Mouse (Mus musculus): ENCODE results near the gene Vmn2r86. TPM values are rescaled to one million over a fixed set of nuclear protein-coding genes. Genes with fewer than 3 reads are reported as not detected.
"Not testable (repeated sequence)": the region's sequence is repeated elsewhere in the genome, so short reads cannot be mapped to it uniquely, and the experiment has no call there.

Gene Vmn2r86
- polyA plus RNA-seq, 1 experiment from 2014 or later = 0.03 TPM

DNA sequence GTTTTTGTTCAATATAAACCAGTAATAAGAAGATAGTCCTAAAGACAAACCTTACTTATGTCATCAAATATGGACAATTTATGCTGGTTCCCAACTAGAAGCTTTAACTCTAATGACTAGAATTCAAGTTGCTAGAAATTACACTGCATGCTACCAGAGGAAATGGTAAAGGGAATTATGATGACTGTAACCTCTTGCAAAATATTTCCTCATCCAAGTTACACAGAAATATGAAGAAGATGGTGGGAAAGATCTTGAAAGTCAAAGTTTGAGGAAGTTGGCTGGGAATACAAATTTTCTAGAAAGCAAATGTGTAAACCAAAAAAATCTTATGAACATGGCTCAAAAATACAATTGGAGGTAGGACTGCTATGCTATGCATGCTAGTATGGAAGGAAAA is 39.5 kb downstream of the Vmn2r86 start:
- not testable (repeated sequence) for H3K4me1 ChIP-seq (replicated peaks; ENCODE audit: control insufficient read depth, insufficient read depth, low read length); DNase-seq (ENCODE audit: low spot score); H3K27me3 ChIP-seq (ENCODE audit: control insufficient read depth, insufficient read depth, low read length); H3K4me2 ChIP-seq (ENCODE audit: low read depth, low read length, severe bottlenecking); H3K9ac ChIP-seq (ENCODE audit: low read length); ATAC-seq (replicated peaks; ENCODE audit: low FRiP score); H3K36me3 ChIP-seq (ENCODE audit: control insufficient read depth, insufficient read depth, low read length); H3K4me3 ChIP-seq (ENCODE audit: low read depth, low read length); H3K9me3 ChIP-seq (ENCODE audit: control insufficient read depth, low read length); H3K27ac ChIP-seq (ENCODE audit: low read depth, low read length)

- WGBS = 85% methylated on average over 16 of the region's 35 CpGs
- not testable (repeated sequence) for DNase-seq (ENCODE audit: low spot score); H3K9ac ChIP-seq (ENCODE audit: low read length); H3K27me3 ChIP-seq (ENCODE audit: control insufficient read depth, insufficient read depth, low read length); H3K4me1 ChIP-seq (replicated peaks; ENCODE audit: control insufficient read depth, insufficient read depth, low read length); H3K36me3 ChIP-seq (ENCODE audit: control insufficient read depth, insufficient read depth, low read length); H3K4me2 ChIP-seq (ENCODE audit: low read depth, low read length, severe bottlenecking); H3K9me3 ChIP-seq (ENCODE audit: control insufficient read depth, low read length); H3K27ac ChIP-seq (ENCODE audit: low read depth, low read length); H3K4me3 ChIP-seq (ENCODE audit: low read depth, low read length)
- ATAC-seq (replicated peaks; ENCODE audit: low FRiP score) = peak; percentile 72; the same call in 1 of the 2 replicates
Measured at GRCm38 (mm10) chr10:130412167-130412698, 43.6 kb downstream of the Vmn2r86 start.

DNA sequence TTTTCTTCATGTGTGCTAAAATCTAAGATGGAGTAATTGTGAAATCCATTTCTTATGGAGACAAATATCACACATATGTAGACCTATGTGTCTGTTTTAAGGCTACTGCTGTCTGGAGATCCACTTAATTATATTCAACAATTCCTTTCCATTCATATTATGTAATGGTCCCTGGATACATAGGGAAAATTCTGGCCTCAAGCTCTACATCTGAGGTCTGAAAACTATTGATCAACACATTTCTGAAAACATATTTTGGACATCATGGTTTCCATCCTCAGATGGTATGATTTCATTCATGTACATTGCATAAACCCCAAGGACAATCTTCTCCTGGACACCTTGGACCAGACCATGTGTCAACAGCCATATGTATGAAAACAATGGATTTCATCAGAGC is 61.6 kb downstream of the Vmn2r86 start, which contains the start of gene Vmn2r84:
Vmn2r84 (minus strand) TSS at position 101 of the 400 bp plus-strand sequence.
- Histone ChIP-seq H3K27ac (ENCODE audit: low read depth, low read length) (no peak within 1 kb of the TSS), H3K4me1 (replicated peaks; ENCODE audit: control insufficient read depth, insufficient read depth, low read length) (no peaks in the 10 kb centered on the region), H3K36me3 (ENCODE audit: control insufficient read depth, insufficient read depth, low read length) (no peaks in the 10 kb centered on the region), H3K27me3 (ENCODE audit: control insufficient read depth, insufficient read depth, low read length) (no peaks in the 10 kb centered on the region), H3K9ac (ENCODE audit: low read length) (no peak within 1 kb of the TSS), H3K4me2 (ENCODE audit: low read depth, low read length, severe bottlenecking) (no peak within 1 kb of the TSS), H3K4me3 (ENCODE audit: low read depth, low read length) (no peak within 1 kb of the TSS), H3K9me3 (ENCODE audit: control insufficient read depth, low read length) (no peaks in the 10 kb centered on the region)
- DNase-seq (ENCODE audit: low spot score) (no peak), ATAC-seq (replicated peaks; ENCODE audit: low FRiP score) (no peak)

Other genes with a start within 250 kb of the Vmn2r86 start
- not detected in 2 replicates for gene Olfr827, start 241.6 kb downstream of the Vmn2r86 start, polyA plus RNA-seq (2014; fragmentation: Nextera tagmentation; extraction: Ambion mirVana)
- 6.2 and 7.3 TPM in 2 replicates for gene Neurod4, start 175.8 kb downstream of the Vmn2r86 start, polyA plus RNA-seq (2014; fragmentation: Nextera tagmentation; extraction: Ambion mirVana)
- gene Tespa1, start 133.2 kb downstream of the Vmn2r86 start, polyA plus RNA-seq (2014; fragmentation: Nextera tagmentation; extraction: Ambion mirVana) = 0.15 TPM in 1 of 2 replicates, not detected in the other
- gene Vmn2r84, start 61.7 kb downstream of the Vmn2r86 start, polyA plus RNA-seq (2014; fragmentation: Nextera tagmentation; extraction: Ambion mirVana) = 0.01 TPM in 1 of 2 replicates, not detected in the other
- not detected in 2 replicates for gene Vmn2r85, start 26.3 kb downstream of the Vmn2r86 start, polyA plus RNA-seq (2014; fragmentation: Nextera tagmentation; extraction: Ambion mirVana)
- not detected in 2 replicates for gene Vmn2r87, start 41.3 kb upstream of the Vmn2r86 start, polyA plus RNA-seq (2014; fragmentation: Nextera tagmentation; extraction: Ambion mirVana)